Mouse (Mus musculus): ENCODE data around the gene Wfdc3.

- TF ChIP-seq POLR2A (IDR thresholded peaks at IDR 0.05; ENCODE audit: insufficient read length, low read depth) (no peak), MYOG (IDR thresholded peaks at IDR 0.05; ENCODE audit: control insufficient read depth in 1 of 3, insufficient read depth in 1 of 3, insufficient read length in 2 of 3, low read depth in 2 of 3) (no peak), POLR2AphosphoS2 (IDR thresholded peaks at IDR 0.05; ENCODE audit: insufficient read length, low read depth) (no peak), TCF12 (IDR thresholded peaks at IDR 0.05; ENCODE audit: insufficient read depth, poor library complexity, severe bottlenecking) (no peak)
Observed at GRCm38 (mm10) chr2:164762593-164762992, 16.9 kb upstream of the Wfdc3 start.
